Mouse (Mus musculus) layer of hippocampus, postnatal 10 days (tissue): ENCODE measurements around the gene 4931428L18Rik. TPM values are rescaled to one million over a fixed set of nuclear protein-coding genes. Genes with fewer than 3 reads are reported as not detected.

Experiments
- total RNA-seq, 2 experiments: library from RNA; stranded (reverse); gene quantifications; 2 replicates each; pipeline ENCODE4 v1.2.3; 2021

The 4931428L18Rik gene
- total RNA-seq, 2 experiments from 2014 or later: not detected

Other genes with a start within 250 kb of the 4931428L18Rik start
- not detected for gene AC153137.1, start 244.7 kb downstream of the 4931428L18Rik start, total RNA-seq
- gene Lgsn, start 46.3 kb downstream of the 4931428L18Rik start, total RNA-seq: not detected
- gene Pih1d3, start 154 bp upstream of the 4931428L18Rik start, total RNA-seq: not detected